Mouse (Mus musculus) forebrain, embryonic 10.5 days (tissue): ENCODE data around the gene Gm13057. TPM values are rescaled to one million over a fixed set of nuclear protein-coding genes. Genes with fewer than 3 reads are reported as not detected.
"Not testable (repeated sequence)": the region's sequence is repeated elsewhere in the genome, so short reads cannot be mapped to it uniquely, and the experiment has no call there.

Experiments
- DNase-seq: peaks from one replicate; pipeline ENCODE4 v3.0.0-alpha.2; 2017; ENCODE audit warnings: low spot score; ENCODE audit errors: extremely low spot score
- H3K27ac ChIP-seq: fragments of 300-500 bp; sonication (generic); 2 replicates; pipeline ENCODE4 v1.5.1; 2016; ENCODE audit warnings: mild to moderate bottlenecking
- H3K27me3 ChIP-seq: fragments of 300-500 bp; sonication (generic); 2 replicates; pipeline ENCODE4 v1.6.1; 2016; ENCODE audit warnings: mild to moderate bottlenecking; ENCODE audit not compliant: poor library complexity, severe bottlenecking
- H3K36me3 ChIP-seq: fragments of 300-500 bp; sonication (generic); replicated peaks from 2 replicates; pipeline ENCODE4 v1.6.1; 2016; ENCODE audit warnings: mild to moderate bottlenecking, moderate library complexity
- H3K4me1 ChIP-seq: fragments of 300-500 bp; sonication (generic); 2 replicates; pipeline ENCODE4 v1.6.1; 2016
- H3K4me3 ChIP-seq: fragments of 300-500 bp; sonication (generic); 2 replicates; pipeline ENCODE4 v1.5.1; 2016; ENCODE audit warnings: mild to moderate bottlenecking, moderate library complexity
- H3K9me3 ChIP-seq: fragments of 300-500 bp; sonication (generic); 2 replicates; pipeline ENCODE4 v1.6.1; 2016; ENCODE audit warnings: mild to moderate bottlenecking, moderate library complexity
- WGBS: fragments of 180-500 bp; shearing (Covaris S2); methylation state at CpG from one replicate; pipeline ENCODE4 v1.1.7; 2016; 5-methylcytosine and 5-hydroxymethylcytosine counted together
- polyA plus RNA-seq: library from polyadenylated mRNA; unstranded; fragments of >200 nt; fragmentation: Nextera tagmentation; extraction: Ambion mirVana; gene quantifications from 2 replicates; pipeline ENCODE4 v1.2.1, GENCODE M21; 2016

Gm13057 gene
- polyA plus RNA-seq = not detected in 2 replicates

GRCm38 (mm10) chr4:143551400-143551799 is at the start of gene Gm13057, which contains the start of gene BC080695:
Gene Gm13057, plus strand, starts transcription at chr4:143551709.
Gene BC080695, plus strand, starts transcription at chr4:143551700.
- H3K27me3 ChIP-seq, H3K9me3 ChIP-seq, H3K4me1 ChIP-seq, DNase-seq, H3K27ac ChIP-seq, H3K4me3 ChIP-seq, H3K36me3 ChIP-seq: not testable (repeated sequence)
- no CpG with 5 or more reads among the region's 3 CpGs for WGBS

DNA sequence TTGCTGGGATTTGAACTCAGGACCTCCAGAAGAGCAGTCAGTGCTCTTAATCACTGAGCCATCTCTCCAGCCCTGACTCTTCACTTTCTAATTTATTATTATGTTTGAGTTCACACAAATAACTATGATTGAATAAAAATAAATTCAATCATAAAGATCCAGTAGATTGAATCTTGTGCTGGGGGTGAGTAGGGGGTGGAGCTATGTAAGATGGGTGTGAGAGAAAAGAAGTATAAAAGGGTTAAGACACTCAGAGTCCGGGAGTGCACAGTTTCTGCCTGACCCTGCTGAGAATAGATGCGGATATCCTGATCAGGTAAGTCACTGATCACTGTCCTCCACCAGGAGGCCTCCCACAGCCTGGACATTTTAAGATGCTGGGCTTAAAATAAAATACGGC is 40.5 kb upstream of the Gm13057 start, which contains the start of gene Gm13043:
TSS of gene Gm13043 (plus strand) at position 301 of the 400 bp plus-strand sequence.
- Histone ChIP-seq H3K4me1 (no peaks in the 10 kb centered on the region), H3K27me3 (no peaks in the 10 kb centered on the region), H3K27ac (no peak within 1 kb of the TSS), H3K36me3 (no peaks in the 10 kb centered on the region), H3K4me3 (no peak within 1 kb of the TSS), H3K9me3 (0 out of 2 replicates have a peak, but pooled peaks cover 4% of the 10 kb centered on the region)
- DNase-seq = no peak
- 85% methylated on average over 3 of the region's 3 CpGs for WGBS

DNA sequence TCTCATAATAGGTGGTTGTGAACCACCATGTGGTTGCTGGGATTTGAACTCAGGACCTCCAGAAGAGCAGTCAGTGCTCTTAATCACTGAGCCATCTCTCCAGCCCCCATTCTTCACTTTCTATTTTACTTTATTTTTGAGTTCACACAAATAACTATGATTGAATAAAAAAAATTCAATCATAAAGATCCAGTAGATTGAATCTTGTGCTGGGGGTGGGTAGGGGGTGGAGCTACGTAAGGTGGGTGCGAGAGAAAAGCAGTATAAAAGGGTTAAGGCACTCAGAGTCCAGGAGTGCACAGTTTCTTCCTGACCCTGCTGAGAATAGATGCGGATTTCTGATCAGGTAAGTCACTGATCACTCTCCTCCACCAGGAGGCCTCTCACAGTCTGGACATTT is 15.9 kb upstream of the Gm13057 start, which contains the start of gene Gm13040:
TSS of gene Gm13040 (plus strand) at position 301 of the 400 bp plus-strand sequence.
- not testable (repeated sequence) for H3K27me3 ChIP-seq, H3K36me3 ChIP-seq, DNase-seq, H3K27ac ChIP-seq, H3K9me3 ChIP-seq, H3K4me1 ChIP-seq, H3K4me3 ChIP-seq
- WGBS = no CpG with 5 or more reads among the region's 3 CpGs

Other genes with a start within 250 kb of the Gm13057 start
- 0.12 TPM in 1 of 2 replicates, not detected in the other for gene Lrrc38, start 202.0 kb upstream of the Gm13057 start, polyA plus RNA-seq
- not detected in 2 replicates for gene Pramel1, start 157.3 kb upstream of the Gm13057 start, polyA plus RNA-seq
- 16.4 and 17.2 TPM in 2 replicates for gene Pramef8, start 139.3 kb upstream of the Gm13057 start, polyA plus RNA-seq
- not detected in 2 replicates for gene Oog4, start 101.4 kb upstream of the Gm13057 start, polyA plus RNA-seq
- gene Gm13043, start 40.4 kb upstream of the Gm13057 start, polyA plus RNA-seq = not detected in 2 replicates
- gene Gm13040, start 15.8 kb upstream of the Gm13057 start, polyA plus RNA-seq = not detected in 2 replicates
- gene BC080695, start within 50 bp of the Gm13057 start, polyA plus RNA-seq = not detected in 2 replicates
- not detected in 2 replicates for gene Gm13083, start 63.3 kb downstream of the Gm13057 start, polyA plus RNA-seq
- not detected in 2 replicates for gene Gm13088, start 105.5 kb downstream of the Gm13057 start, polyA plus RNA-seq
- not detected in 2 replicates for gene Gm13089, start 151.0 kb downstream of the Gm13057 start, polyA plus RNA-seq
- gene Gm13078, start 167.7 kb downstream of the Gm13057 start, polyA plus RNA-seq = not detected in 2 replicates
- gene Gm13023, start 237.6 kb downstream of the Gm13057 start, polyA plus RNA-seq = not detected in 2 replicates